15 mouse cellular contexts compared by ENCODE assay signal in genomic region chr13:114584566-114584965, GRCm38 (mm10).
A peak's percentile ranks its signal among the peaks of the same experiment; 100 is the strongest.
DNase-seq lines count a peak whose midpoint lies in the region; ATAC-seq lines count a peak whose summit lies in the region.
"Had no signal": no experiment of that assay in that cellular context is flagged by ENCODE, and none has a peak within 500 bp of the region (broad histone marks: within the 10 kb centered on the region; RNA-seq: fewer than 3 reads in every experiment).

No protein-coding gene starts in this region.

- WGBS in embryonic facial prominence, embryonic 15.5 days = 17% methylated on average over 7 of the region's 7 CpGs
- WGBS in hindbrain, embryonic 14.5 days = 75% methylated on average over 7 of the region's 7 CpGs

- H3K4me1 ChIP-seq in embryonic facial prominence, embryonic 15.5 days = no peaks in the 10 kb centered on the region
- no peaks in the 10 kb centered on the region for H3K4me1 ChIP-seq in hindbrain, embryonic 14.5 days (replicated peaks; ENCODE audit: control insufficient read depth, insufficient read depth, low read length)
- H3K4me1 ChIP-seq: limb, embryonic 15.5 days; stomach, embryonic 15.5 days had no signal

- no peaks in the 10 kb centered on the region for H3K27me3 ChIP-seq in embryonic facial prominence, embryonic 15.5 days
- H3K27me3 ChIP-seq in hindbrain, embryonic 14.5 days (ENCODE audit: control insufficient read depth, insufficient read depth, low read length) = no peaks in the 10 kb centered on the region
- H3K27me3 ChIP-seq: limb, embryonic 15.5 days; stomach, embryonic 15.5 days had no signal

- H3K4me3 ChIP-seq in embryonic facial prominence, embryonic 15.5 days (replicated peaks) = no peak overlapping the region
- H3K4me3 ChIP-seq in hindbrain, embryonic 14.5 days (replicated peaks; ENCODE audit: low read length) = no peak overlapping the region
- H3K4me3 ChIP-seq: left cerebral cortex, adult 2 months; limb, embryonic 15.5 days; stomach, embryonic 15.5 days had no signal

- H3K27ac ChIP-seq in embryonic facial prominence, embryonic 15.5 days (replicated peaks) = no peak overlapping the region
- no peak overlapping the region for H3K27ac ChIP-seq in hindbrain, embryonic 14.5 days
- H3K27ac ChIP-seq: left cerebral cortex, adult 2 months; limb, embryonic 15.5 days; stomach, embryonic 15.5 days had no signal

- peak; percentile 3 for DNase-seq in heart, adult 8-10 months (ENCODE audit: low spot score)
- DNase-seq in heart, adult 11 months = no peak
- peak; percentile 16 for DNase-seq in heart, postnatal 4 days
- peak; percentile 7 for DNase-seq in skeletal muscle tissue, adult 2 months (ENCODE audit: low read depth, low spot score)
- DNase-seq in ovary, adult 18-20 months (ENCODE audit: low spot score) = no peak
- DNase-seq in hindbrain, embryonic 14.5 days (ENCODE audit: low spot score) = no peak
- DNase-seq: adrenal gland, postnatal 36 days; cerebellum, adult 11-12 months; kidney, postnatal 36 days; right cerebral cortex, postnatal 25 days had no signal

- no peak for ATAC-seq in embryonic facial prominence, embryonic 15.5 days (ENCODE audit: insufficient number of reproducible peaks, low FRiP score, low TSS enrichment, low read depth)
- ATAC-seq in frontal cortex, adult (ENCODE audit: low TSS enrichment) = no peak
- no peak for ATAC-seq in hindbrain, embryonic 14.5 days (ENCODE audit: low FRiP score)

- no peaks in the 10 kb centered on the region for H3K9me3 ChIP-seq in embryonic facial prominence, embryonic 15.5 days (replicated peaks)
- no peaks in the 10 kb centered on the region for H3K9me3 ChIP-seq in hindbrain, embryonic 14.5 days (ENCODE audit: control insufficient read depth, low read length)
- H3K9me3 ChIP-seq: limb, embryonic 15.5 days; stomach, embryonic 15.5 days had no signal

- peak overlapping the region; percentile 15 for H3K4me2 ChIP-seq in embryonic facial prominence, embryonic 15.5 days (replicated peaks)
- no peak overlapping the region for H3K4me2 ChIP-seq in hindbrain, embryonic 14.5 days (replicated peaks)
- H3K4me2 ChIP-seq: limb, embryonic 15.5 days; stomach, embryonic 15.5 days had no signal

- no peak overlapping the region for H3K9ac ChIP-seq in embryonic facial prominence, embryonic 15.5 days
- no peak overlapping the region for H3K9ac ChIP-seq in hindbrain, embryonic 14.5 days
- H3K9ac ChIP-seq: limb, embryonic 15.5 days; stomach, embryonic 15.5 days had no signal

- no peaks in the 10 kb centered on the region for H3K36me3 ChIP-seq in embryonic facial prominence, embryonic 15.5 days
- H3K36me3 ChIP-seq in hindbrain, embryonic 14.5 days (replicated peaks; ENCODE audit: control insufficient read depth, insufficient read depth) = no peaks in the 10 kb centered on the region
- H3K36me3 ChIP-seq: limb, embryonic 15.5 days; stomach, embryonic 15.5 days had no signal

Comparison
In these comparisons a context has a peak if more than half of its experiments do, and no peak if none do; other contexts are left out.
1. DNase-seq: peak in heart, adult 8-10 months (single experiment), heart, postnatal 4 days (single experiment) and skeletal muscle tissue, adult 2 months (single experiment); none in heart, adult 11 months (single experiment), ovary, adult 18-20 months (single experiment) and hindbrain, embryonic 14.5 days (single experiment).